Mouse (Mus musculus): Measurements from ENCODE around the gene Cacna2d3.

- TF ChIP-seq POLR2A (IDR thresholded peaks at IDR 0.05; ENCODE audit: low read depth, low read length) (no peak), CTCF (conservative IDR thresholded peaks at IDR 0.05; ENCODE audit: insufficient read depth, insufficient read length, low read depth, low read length) (no peak)
Observed at GRCm38 (mm10) chr14:29015896-29016295, 705.8 kb downstream of the Cacna2d3 start.

Measured in kidney, adult 2 months (tissue).